Mouse (Mus musculus): Measurements from ENCODE around the gene Ube2n. TPM values are rescaled to one million over a fixed set of nuclear protein-coding genes. Genes with fewer than 3 reads are reported as not detected.
"Not testable (repeated sequence)": the region's sequence is repeated elsewhere in the genome, so short reads cannot be mapped to it uniquely, and the experiment has no call there.

The Ube2n gene
- total RNA-seq, 2 experiments from 2014 or later = 202 to 212 TPM

DNA sequence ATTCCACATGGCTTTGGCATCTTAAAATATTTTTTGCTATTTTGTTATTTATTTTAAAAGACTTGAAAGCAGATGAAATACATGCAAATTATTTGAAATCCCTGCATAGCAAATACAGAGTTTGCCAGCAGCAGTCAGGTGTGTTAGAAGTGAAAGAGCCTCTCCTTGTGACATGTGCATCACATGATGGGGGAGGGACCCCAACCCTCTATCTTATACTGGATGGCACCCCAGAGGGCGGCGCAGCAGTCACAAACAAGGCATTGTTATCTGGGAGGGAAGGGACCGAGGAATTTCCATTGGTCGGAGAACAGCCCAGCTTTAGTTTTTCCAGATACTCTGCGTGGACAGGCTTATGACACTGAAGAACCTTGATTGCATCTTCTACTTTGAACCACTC, 34.1 kb downstream of the Ube2n start:
- DNase-seq (ENCODE audit: low spot score in 2 of 2); intact Hi-C loops (cut with DNase I): not testable (repeated sequence)

DNA sequence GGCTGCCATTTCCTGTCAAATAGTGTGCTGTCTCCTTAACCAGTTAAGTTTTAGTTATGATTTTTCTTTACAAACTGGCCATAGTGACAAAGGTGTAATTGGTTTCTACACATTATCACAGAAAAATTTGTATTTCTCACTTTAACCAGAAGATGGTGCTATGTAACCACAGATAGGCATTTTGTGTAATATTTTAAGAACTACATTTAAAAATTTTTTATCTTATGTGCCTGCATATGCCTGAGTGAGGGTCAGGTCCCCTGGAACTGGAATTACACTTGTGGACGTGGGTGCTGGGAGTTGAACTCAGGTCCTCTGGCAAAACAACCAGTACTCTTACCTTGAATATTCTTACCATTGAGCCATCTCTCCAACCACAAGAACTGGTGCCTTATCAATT, 35.6 kb downstream of the Ube2n start:
- peak in 1 of 2 experiments; percentile 59 for DNase-seq (ENCODE audit: low spot score in 2 of 2)
- intact Hi-C loops (cut with DNase I) = loop anchor here (5.0 kb wide), 1 partner anchor 487 kb away; no protein-coding TSS in a partner anchor

DNA sequence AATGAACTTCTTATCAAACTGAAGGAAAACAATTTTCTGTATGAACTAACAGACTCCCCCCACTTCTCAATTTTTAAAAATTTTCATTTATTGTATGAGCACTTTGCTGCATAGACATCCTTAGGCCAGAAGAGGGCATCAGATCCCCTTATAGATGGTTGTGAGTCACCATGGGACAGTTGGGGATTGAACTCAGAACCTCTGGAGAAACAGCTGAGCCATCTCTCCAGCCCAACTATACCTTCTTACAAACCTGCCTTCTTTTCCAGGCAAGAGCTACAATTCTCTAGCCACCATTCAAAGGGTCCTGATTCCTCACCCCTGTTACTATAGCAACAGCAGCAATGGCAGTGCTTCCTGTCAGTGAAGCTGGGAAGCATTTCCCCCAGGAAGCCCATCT, 36.8 kb downstream of the Ube2n start:
- intact Hi-C loops (cut with DNase I) = loop anchor here (1.0 to 5.0 kb wide), 3 partner anchors 307 to 486 kb away; no protein-coding TSS in a partner anchor
- no peak for DNase-seq (ENCODE audit: low spot score in 2 of 2)

DNA sequence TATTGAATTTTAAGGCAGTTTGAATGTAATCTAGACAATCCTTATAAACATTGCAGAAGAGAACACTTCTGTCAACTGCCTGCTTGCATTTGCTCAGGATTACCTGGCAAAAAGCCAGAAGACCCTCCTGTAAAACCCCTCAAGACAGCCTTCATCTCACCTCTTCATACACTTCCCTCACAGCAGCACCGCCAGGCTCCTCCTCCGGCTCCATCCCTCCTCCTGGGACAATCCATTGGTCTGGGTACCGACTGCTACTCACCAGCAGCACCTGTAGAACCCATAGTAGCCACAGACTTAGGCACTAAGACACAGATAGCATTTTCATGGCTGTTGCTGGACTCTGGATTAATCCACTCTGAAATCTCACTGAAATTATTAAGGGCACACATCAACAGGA, 37.4 kb downstream of the Ube2n start:
- no peak for DNase-seq (ENCODE audit: low spot score in 2 of 2)
- intact Hi-C loops (cut with DNase I) = loop anchor here (2.0 to 5.0 kb wide), 2 partner anchors 306 to 485 kb away; no protein-coding TSS in a partner anchor

DNA sequence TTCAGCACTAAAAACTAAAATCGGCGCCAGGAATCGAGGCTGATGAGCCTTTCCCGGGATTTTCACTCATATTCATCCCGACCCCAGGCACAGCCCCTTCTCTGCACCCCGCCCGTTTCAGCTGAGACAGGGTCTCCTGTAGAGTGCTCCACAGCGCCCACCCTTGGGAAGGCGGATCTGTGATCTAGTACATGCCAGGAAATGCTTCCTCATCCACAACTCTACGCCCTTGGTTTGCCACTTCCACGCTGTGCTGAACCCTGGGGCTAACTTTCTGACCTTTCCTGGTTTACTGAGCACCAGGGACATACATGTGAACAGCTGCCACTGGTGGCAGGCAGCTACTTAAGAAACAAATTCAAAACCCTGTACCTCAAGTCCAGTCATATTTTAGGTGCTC, 40.9 kb downstream of the Ube2n start:
- intact Hi-C loops (cut with DNase I) = no loop called here
- no peak for DNase-seq (ENCODE audit: low spot score in 2 of 2)

DNA sequence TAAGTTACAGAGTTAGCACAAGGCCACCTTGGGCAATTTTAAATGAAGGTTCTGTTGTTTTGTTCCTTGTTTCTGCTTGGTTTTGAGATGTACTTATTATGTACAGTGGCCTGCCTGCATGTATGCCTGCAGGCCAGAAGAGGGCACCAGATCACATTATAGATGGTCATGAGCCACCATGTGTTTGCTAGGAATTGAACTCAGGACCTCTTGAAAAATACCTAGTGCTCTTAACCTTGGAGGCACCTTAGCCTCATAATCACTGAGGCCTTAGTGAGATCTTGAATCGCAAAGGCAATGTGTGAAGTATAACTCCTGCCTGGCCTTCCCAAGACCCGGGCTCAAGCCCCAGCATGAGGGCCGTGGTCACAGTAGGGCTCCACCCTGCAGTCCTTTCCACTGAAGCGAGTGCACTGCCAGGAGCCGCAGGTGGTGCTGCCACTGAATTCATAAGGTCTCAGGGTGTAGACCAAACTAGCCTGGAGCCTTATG, 42.4 kb downstream of the Ube2n start:
- intact Hi-C loops (cut with DNase I) = no loop called here
- DNase-seq (ENCODE audit: low spot score in 2 of 2) = no peak

DNA sequence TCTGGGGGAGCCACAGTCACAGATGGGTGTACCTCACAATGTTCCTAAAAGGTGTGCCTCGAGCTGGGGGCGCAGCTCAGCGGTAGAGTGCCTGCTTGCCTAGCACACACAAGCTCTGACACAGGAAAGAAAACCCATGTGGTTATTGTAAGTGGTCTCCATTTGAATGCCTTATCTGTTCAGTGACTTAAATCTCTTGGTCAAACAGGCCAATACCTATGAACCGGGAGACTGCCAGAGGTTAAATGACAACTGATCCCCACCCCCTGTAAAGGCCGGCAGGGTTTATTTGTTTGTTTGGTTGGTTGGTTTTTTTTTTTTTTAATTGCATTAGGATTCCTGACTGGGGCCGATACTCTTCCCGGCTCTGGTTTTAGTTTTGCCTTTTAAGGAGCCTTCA, 44.5 kb downstream of the Ube2n start:
- intact Hi-C loops (cut with DNase I) = no loop called here
- DNase-seq (ENCODE audit: low spot score in 2 of 2) = no peak

DNA sequence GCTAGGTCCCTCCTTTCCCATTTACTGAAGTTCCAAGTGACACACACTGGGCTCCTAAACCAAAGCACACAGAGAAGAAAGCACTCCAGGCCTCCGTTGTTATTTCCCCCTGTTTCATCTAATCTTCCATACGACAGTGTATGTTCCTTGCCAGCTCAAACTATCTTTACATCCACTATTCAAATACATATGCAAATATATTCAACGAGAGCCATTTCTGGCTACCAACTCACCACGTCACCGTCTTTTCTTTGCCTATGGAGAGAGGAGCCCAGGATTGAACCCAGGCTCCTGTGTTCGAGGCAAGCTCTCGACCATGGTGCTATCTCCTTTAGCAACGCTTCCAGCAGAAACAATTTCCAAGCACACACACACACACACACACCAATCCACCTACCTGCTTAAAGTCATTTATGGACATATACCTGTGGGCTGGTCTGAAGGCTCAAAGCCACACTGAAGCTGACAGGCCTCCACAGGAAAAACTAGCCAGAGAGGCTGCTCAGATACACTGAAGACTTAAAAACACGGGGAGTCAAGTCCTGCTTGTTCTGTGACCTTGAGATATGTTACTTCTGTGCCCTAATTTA, 45.5 kb downstream of the Ube2n start:
- intact Hi-C loops (cut with DNase I) = loop anchor here (5.0 kb wide), 2 partner anchors 42 to 122 kb away; no protein-coding TSS in a partner anchor
- DNase-seq (ENCODE audit: low spot score in 2 of 2) = no peak

DNA sequence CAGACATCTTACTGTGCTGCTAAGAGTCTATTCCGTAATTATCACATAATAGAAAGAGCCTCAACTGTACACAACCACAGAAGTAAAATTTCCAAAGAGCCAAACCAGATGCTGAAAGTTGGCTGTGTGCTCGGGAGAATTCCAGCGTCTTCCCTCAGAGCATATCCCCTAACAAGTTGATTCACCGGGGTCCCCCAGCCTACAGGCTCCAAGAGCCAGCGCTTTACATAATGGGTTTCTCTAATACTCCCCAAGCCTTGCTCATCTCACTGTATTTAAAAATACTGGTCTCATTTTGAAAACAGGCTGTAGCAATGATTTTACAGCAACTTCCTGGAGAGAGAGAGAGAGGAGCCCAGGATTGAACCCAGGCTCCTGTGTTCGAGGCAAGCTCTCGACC, 46.7 kb downstream of the Ube2n start:
- no peak for DNase-seq (ENCODE audit: low spot score in 2 of 2)
- intact Hi-C loops (cut with DNase I) = loop anchor here (2.0 to 5.0 kb wide), 3 partner anchors 41 to 121 kb away; no protein-coding TSS in a partner anchor

DNA sequence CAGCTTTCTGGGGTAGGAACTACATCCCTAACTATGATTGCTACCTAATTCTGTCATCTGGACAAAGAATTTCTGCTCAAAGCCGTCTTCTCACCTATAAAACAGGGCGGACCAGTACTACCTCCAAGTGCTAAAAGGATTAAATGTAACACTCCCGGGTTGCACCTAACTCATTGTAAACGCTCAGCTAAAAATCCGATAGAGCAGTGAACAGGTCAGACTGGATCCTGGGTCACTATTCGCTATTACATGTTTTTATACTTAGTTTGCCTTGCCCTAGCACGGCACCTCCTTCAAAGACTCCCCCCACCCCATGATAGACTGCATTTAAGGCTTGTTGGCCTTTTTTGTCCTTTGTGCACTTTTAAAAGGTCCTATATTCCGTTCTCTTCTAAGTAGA, 47.5 kb downstream of the Ube2n start:
- DNase-seq (ENCODE audit: low spot score in 2 of 2) = no peak
- intact Hi-C loops (cut with DNase I) = loop anchor here (2.0 to 5.0 kb wide), 3 partner anchors 40 to 120 kb away; no protein-coding TSS in a partner anchor

DNA sequence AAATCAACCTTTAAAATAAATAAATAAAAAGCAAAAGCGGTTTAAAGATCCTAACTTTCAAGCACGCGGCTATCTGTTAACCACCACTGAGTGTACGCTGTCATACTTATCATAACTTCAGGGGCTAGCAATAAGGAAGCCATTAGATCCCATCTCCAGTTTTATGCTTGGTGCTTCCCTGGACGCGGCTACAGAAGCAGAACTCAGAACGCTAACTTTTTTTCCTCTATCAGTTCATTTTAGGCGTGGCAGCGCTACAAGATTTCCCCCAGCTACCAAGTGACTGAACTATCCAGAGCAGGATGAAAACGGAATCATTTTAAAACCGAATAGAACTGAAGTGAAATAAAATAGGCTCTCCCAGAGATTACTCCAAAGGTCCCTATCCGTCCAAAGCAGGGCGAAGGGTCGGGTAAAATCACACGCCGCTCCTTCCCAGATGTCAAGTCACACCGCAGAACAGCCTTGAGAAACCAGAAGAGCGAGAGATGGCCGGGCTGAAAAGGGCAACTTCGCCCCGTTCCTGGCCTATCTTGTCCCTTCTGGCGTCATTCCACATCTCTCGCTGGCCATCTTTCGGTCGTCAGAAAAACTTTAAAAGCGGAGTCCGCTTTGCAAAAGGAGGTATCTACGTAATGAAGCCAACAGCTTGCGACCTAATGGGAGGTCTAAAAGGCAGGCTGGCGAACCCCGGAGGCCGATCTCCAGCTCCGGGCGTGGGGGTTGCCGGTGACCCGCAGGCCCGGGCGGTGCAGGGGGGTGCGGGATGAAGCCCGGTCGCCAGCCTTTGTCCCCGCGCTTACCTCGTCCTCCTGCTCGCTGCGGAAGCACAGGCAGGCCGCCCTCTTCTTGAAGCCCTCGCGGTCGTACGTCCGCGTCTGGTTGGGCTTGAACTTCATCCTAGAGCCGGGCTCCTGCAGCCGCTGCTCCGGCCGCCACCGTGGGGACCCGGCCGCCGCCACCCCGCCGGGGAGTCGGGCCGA, 48.2 kb downstream of the Ube2n start:
- peak in 1 of 2 experiments; percentile 34 for DNase-seq (ENCODE audit: low spot score in 2 of 2)
- intact Hi-C loops (cut with DNase I) = loop anchor here (2.0 to 5.0 kb wide), 3 partner anchors 39 to 119 kb away; no protein-coding TSS in a partner anchor

DNA sequence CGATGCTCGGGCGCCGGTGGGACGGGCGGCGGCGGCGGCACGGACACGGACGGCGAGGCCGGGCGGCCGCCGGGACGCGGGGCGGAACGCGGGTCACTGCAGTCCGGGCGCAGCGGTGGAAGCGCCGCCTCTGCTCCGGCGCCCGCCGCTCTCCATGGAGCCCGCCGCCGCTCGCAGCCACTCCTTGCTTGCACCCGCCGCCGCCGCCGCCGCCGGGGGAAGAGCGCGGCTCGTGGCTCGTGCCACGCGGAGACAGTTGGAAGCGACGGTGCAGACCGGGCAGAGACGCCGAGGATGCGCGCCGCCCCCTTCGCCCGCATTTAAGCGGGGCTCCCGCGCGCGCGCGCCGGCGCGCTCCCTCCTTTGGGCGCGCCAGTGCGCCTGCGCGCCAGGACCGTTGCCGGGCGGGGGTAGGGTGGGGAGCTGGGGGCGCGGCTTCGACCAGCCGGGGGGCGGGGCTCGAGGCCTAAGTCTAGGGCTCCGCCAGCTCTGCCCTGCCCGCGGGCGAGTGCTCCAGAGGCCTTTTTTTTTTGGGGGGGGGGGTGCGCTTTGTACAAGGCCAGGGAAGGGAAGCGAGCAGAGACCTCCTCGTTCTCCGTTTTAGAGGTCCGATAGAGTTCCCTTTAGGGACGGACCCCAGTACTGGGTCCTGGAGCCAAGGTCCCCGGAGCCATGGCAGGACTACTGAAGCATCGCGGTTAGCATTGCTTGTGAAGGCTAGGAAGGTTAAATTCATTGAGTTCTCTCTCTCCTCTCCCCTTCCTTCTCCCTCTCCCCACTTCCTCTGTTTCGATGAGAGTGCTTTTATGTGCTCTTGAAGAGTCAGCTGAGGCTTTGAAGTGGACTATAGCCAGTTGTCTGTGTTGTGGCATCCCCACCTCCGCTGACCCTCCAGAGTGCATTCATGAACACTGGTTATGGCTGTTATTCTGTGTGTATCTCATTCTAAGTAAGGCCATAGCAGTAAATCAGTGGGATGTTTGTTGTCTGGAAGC, 49.2 kb downstream of the Ube2n start, which contains the start of gene Nudt4:
TSS of gene Nudt4 (minus strand) at position 296 of the 995 bp plus-strand sequence.
- peak; percentile 79 to 89 for DNase-seq (ENCODE audit: low spot score in 2 of 2)
- intact Hi-C loops (cut with DNase I) = loop anchor here (2.0 to 5.0 kb wide), 3 partner anchors 38 to 118 kb away; no protein-coding TSS in a partner anchor

DNA sequence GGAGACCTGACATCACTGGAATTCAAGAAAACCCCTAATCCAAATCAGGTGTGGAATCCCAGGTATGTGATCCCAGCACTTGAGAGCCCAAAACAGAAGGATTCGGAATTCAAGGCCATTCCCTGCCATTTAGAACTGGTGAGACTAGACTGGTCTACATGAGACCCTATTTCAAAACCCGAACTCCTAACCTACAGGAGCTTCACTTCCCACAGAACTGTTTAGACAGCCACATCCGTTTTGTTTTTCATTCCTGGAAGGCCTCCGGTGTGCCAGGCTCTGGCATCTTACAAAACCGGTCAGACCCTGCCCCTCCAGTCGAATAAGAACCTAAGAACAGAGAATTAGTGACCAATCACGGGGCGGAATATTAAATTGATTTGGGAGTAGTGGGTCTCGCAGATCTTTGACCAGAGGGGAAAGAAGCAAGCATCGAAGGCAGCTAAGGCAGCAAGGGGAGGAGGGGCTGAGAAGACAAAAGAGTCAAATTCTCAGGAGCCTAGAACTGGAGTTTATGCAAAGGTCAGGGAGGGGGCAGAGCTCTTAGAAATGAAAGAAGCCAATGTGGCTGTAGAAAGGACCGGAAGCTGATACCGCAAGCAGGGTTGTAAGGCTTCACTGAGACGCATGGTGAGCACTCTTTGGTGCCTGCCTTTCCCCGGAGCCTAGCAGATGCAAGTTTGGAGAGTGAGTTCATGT, 50.4 kb downstream of the Ube2n start:
- intact Hi-C loops (cut with DNase I) = no loop called here
- no peak for DNase-seq (ENCODE audit: low spot score in 2 of 2)

DNA sequence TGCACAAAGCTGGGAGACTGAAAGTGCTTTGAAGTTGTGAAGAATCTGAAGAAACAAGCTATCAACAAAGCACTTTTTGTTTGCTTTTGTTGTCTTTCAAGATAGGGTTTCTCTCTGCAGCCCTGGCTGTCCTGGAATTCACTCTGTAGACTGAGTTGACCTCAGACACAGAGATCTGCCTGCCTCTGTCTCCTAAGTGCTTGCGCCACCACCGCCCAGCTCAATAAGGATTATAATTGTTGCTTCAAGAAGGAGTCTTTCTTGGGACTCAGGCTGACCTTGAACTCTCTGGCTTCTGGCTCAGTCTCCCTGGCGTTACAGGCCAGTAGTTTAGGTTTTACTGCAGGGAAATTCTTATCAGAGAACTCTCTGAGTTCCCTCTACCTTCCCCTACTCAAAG, 51.8 kb downstream of the Ube2n start:
- no peak for DNase-seq (ENCODE audit: low spot score in 2 of 2)

DNA sequence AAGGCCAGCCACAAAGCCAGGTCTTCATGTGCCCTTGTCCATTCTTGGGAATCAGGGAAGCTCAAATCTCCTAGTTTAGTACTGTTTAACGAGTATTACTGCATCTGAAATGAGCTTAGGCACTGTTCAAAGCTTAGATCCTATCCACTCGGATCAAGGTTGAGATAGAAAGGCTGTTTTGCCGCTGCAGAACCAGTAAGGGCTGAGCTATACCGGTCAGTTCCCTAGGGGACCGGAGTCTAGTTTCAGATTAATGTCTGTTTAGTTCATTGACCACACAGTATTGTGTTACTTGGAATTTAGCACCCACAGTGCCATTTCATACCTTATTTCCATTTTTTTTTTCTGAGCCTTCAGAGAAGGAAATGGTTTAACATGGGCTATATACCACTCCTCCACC, 52.6 kb downstream of the Ube2n start:
- DNase-seq (ENCODE audit: low spot score in 2 of 2) = no peak
- intact Hi-C loops (cut with DNase I) = no loop called here

More for the DNA sequence above, 51.8 kb downstream of the Ube2n start:
- intact Hi-C loops (cut with DNase I) = no loop called here

DNA sequence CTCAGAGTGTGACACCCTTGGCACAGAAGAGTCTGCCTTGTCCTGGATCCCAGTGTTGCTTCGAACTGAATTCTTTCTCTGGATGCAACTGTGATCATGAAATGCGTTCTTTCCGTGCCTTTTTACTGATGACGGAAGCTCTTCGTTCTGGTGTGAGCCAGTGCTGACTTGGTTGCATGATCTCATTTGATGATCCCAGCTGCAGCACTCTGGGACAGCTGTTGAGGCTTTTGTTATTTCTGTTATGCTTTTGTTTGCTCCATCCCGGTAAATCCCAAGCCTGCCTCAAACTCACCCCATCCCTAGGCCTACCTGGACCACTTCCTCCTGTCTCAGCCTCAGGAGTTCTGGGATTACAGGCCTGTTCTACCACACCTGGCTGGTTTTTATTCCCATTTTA, 53.1 kb downstream of the Ube2n start:
- no peak for DNase-seq (ENCODE audit: low spot score in 2 of 2)
- intact Hi-C loops (cut with DNase I) = no loop called here

DNA sequence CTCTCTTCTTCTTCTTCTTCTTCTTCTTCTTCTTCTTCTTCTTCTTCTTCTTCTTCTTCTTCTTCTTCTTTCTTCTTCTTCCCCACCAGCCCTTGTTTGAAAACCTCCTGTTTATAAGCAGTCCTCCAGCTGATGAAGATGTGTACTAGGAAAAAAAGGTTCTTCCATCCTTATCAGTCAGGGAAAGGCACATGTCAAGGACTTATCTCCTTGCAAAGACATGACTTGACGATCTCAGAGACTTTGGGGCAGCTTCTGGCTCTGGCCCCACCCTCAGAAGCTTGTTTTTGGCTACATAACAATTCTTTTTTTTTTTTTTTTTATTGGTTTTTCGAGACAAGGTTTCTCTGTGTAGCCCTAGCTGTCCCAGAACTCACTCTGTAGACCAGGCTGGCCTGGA, 54.5 kb downstream of the Ube2n start:
- DNase-seq (ENCODE audit: low spot score in 2 of 2) = no peak
- intact Hi-C loops (cut with DNase I) = no loop called here

DNA sequence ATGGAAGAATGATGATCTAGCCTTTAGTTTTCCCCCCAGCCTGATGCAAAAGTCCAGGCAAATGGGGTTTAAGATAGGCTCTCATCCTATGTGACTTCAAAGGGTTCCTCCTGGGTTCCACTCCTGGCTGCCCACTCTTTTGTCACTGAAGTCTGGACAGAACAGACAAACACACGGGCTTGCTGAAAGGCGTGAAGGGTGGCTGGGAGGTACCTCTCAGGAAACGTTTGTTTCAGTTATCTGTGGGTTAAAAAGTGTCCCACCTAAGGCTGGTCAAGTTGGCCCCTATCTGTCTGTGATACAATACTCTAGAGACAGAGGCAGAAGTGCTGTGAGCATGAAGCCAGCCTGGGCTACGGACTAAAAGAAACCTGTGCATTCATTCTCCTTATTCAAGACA, 60.0 kb downstream of the Ube2n start:
- intact Hi-C loops (cut with DNase I) = no loop called here
- DNase-seq (ENCODE audit: low spot score in 2 of 2) = no peak

Data from left cerebral cortex, postnatal 14 days (tissue).